Mouse (Mus musculus) left cerebral cortex, adult 9 months (tissue): Measurements from ENCODE around the gene Olfr683.
A peak's percentile ranks its signal among the peaks of the same experiment; 100 is the strongest.
"Not testable (repeated sequence)": the region's sequence is repeated elsewhere in the genome, so short reads cannot be mapped to it uniquely, and the experiment has no call there.

ENCODE experiments used
- DNase-seq, 2 experiments: peaks; one replicate each; pipeline ENCODE4 v3.0.0; 2022; ENCODE audit warnings: low spot score in 2 of 2

The Olfr683 gene

DNA sequence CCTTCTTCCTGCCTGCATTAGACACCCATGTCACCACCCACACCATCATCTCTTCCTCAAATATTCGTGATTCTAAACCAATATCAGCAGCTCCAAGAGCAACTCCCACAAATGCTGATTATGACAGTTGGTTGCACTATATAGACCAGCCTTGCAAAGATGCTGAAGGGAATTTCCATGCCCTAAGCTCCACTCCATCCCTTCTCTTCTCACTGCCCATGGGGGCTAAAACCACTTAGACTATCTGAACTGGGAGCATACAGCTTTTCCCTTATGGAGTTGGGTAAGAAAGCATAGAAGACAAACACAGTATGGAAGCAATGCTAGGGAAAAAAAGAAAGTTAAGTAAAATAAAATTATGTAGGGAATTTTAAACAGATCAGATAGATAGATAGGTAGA is at the start of gene Olfr683:
Olfr683 (minus strand) TSS at position 101 of the 400 bp plus-strand sequence.
- DNase-seq = no peak

DNA sequence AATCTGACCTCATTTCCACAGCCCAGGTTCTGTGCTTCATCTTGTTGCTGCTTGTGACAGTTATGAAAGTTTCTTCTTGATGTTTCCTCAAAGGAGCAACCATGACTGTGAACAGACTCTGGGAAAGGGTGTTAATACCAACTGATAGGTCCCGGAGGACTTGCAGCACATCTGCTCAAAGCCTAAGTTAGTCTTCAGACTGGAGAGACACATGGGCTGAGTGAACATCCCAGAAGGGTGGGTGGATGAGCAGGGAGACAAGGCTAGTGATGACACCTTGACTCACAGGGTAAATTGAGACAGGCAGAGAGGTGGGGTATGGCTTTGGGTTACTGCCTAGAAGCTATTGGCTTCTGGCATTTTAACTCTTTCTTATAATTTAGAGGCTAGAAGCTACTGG is 39.1 kb upstream of the Olfr683 start, which contains the start of gene Olfr685:
Olfr685 (minus strand) TSS at position 101 of the 400 bp plus-strand sequence.
- DNase-seq = no peak

DNA sequence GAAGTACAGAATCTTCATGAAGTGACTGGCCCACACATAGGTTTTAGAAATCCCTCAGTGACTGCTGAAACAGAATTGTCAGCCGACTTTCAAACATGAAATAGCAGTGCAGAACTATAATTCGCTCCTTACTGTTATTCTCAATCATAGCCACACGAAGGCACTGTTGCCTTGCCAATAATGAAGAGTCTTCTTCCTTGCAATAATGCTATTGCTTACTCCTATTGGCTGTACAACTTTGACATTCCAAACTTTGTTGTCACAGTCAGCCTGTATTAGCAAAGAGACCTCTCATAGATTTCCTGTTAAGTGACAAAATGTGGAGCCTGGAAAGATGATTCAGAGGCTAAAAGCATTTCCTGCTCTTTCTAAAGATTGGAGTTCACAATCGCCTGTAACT is 24.0 kb upstream of the Olfr683 start:
- DNase-seq = peak in 1 of 2 experiments; percentile 30

DNA sequence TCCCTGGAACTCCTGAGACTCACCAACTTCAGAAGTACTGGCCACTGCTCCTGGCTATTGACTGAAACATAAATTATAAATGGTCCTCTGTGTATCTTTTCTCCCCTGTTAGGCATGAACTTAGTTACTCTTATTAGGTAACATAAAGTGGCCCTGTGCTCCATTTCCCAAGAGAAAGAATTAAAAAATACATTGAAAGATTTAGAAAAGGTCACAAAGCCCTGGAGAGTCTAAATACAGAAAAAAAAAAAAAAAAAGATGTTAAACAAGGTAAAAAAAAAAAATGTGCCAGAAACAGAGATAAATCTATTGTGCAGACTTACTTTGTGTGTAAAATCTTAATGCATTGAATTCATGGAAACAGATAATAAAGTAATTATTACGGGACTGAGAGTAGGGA is 16.7 kb upstream of the Olfr683 start, which contains the start of gene Olfr684:
Olfr684 (minus strand) TSS at position 101 of the 400 bp plus-strand sequence.
- no peak for DNase-seq

DNA sequence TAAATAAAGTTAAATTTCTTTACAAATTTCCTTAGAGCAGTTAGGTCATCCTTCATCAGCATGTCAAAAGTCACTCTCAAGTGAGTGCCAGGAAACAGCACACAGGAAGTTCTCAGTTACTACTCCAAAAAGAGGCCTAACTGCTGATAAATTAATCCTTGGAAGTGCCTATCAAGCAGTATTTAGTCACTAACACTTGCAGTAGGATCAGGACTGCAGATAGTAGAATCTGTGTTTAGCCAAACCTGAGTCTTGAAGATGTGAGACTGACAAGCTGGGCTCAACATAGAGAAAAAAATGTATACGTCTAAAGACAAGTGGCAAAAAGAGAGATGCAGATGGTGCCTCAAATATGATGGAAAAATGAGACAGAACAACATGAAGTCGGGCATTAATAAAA is 5.5 kb downstream of the Olfr683 start:
- DNase-seq = no peak

DNA sequence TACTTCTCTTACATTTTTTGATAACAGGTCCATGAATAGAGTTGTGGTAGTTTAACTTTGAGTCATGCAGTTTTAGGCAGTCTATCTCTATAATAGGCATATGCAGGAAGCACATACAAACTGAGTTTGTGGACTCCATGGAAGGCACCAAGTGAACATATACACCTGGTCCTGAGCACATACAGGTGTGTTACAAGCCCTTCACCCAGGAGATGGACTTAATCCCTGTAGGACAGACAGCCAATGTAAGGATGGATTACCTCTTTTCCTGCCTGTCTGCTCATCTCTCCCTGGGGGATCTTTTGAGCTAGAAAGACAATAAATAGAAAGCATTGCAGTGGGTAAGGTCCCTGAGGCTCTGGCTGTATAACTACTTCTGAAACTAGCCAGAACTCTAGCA is 30.3 kb downstream of the Olfr683 start, which contains the start of gene Olfr681:
Olfr681 (plus strand) TSS at position 301 of the 400 bp plus-strand sequence.
- no peak for DNase-seq

DNA sequence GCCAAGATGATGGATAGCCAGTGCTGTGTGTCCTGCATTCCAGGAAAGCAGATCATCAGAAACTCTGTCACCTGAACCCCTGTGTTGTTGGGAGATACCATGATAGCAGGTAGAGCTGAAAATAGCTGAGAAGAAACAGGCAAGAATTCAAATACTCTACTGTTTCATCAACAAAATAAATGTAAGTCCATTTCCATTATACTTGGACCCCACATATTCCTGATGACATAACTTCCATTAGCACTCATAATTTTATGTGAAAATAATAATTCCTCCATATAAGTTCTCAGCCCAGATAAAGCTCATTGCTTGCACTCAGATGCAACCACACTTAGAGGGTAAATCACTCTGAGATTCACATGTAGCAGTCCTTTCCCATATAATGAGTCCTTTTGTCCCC is 54.1 kb downstream of the Olfr683 start, which contains the start of gene Olfr680-ps1:
Olfr680-ps1 (minus strand) TSS at position 101 of the 400 bp plus-strand sequence.
- not testable (repeated sequence) for DNase-seq
